In the genomic region with DNA sequence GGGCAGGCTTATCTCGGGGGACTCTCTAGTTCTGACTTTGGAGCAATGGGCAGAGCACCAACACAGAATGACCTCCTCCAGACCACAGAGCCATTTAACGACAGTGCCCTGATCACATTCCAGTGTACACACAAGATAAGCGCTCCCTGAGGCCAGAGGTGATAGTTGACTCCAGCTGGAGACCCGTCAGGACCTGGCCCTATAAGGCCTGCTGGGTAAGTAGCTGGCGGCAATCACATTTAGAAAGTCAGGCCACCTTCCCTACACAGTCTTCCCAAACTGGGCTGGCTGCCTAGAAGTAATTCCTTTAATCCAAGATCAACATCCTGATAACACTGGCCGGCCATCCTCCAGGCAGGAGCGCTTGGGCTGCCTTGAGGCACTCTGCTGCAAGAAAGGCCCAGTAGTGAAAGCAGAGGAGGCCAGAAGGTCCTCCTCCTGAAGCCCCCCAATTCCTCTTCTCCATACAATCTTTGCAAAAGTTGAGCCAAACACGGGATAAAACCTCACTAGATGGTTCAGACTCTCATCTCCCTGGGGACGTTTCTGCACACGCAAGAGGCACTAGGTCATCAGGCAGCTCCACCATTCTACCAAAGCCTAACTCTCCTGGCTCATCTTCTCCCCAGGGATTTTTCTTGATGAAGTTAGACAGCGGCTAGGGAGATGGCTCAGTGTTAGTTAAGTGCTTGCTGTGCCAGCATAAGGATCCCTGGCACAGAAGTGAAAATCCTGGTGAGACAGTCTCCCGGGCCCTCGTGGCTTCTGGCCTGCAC, we compare ENCODE assay signal across 8 mouse cellular contexts. TPM values are rescaled to one million over a fixed set of nuclear protein-coding genes. Genes with fewer than 3 reads are reported as not detected.
DNase-seq lines count a peak whose midpoint lies in the region; ATAC-seq and TF ChIP-seq lines count a peak whose summit lies in the region.
"Had no signal": no experiment of that assay in that cellular context is flagged by ENCODE, and none has a peak within 500 bp of the region (broad histone marks: within the 10 kb centered on the region; RNA-seq: fewer than 3 reads in every experiment).

No protein-coding gene starts in this region.

- H3K27me3 ChIP-seq in heart, embryonic 16.5 days (ENCODE audit: control insufficient read depth, insufficient read depth, low read length), result no peaks in the 10 kb centered on the region
- H3K27me3 ChIP-seq in liver, adult 2 months (ENCODE audit: control insufficient read depth, insufficient read depth, low read length), result no peaks in the 10 kb centered on the region
- H3K27me3 ChIP-seq: limb, embryonic 12.5 days had no signal

- no peak overlapping the region for H3K4me3 ChIP-seq in heart, embryonic 16.5 days (ENCODE audit: low read length)
- no peak overlapping the region for H3K4me3 ChIP-seq in liver, adult 2 months (ENCODE audit: insufficient read depth, low read depth, low read length)
- H3K4me3 ChIP-seq: limb, embryonic 12.5 days had no signal

- no peak overlapping the region for H3K9ac ChIP-seq in heart, embryonic 16.5 days (ENCODE audit: low read length)
- H3K9ac ChIP-seq in liver, adult 2 months (ENCODE audit: low read depth, low read length), result peak overlapping the region; percentile 52; the same call in 1 of the 2 replicates
- H3K9ac ChIP-seq: limb, embryonic 12.5 days had no signal

- peak; percentile 66 for ATAC-seq in heart, embryonic 16.5 days (replicated peaks; ENCODE audit: extremely low read depth, insufficient read depth, low FRiP score)

- TF ChIP-seq CTCF in liver, adult 2 months (IDR thresholded peaks at IDR 0.05; ENCODE audit: low read depth, low read length), result no peak

- no peaks in the 10 kb centered on the region for H3K9me3 ChIP-seq in heart, embryonic 16.5 days (replicated peaks; ENCODE audit: control insufficient read depth, low read length)
- H3K9me3 ChIP-seq: limb, embryonic 12.5 days had no signal

- 34% methylated on average over 13 of the region's 13 CpGs for WGBS in heart, embryonic 16.5 days
- WGBS in liver, adult 2 months, result 13% methylated on average over 13 of the region's 13 CpGs

- DNase-seq in urinary bladder, postnatal 36 days (ENCODE audit: low spot score in 2 of 2), result peak; percentile 39 to 41
- no peak for DNase-seq in urinary bladder, adult 2 months (ENCODE audit: low spot score)
- peak; percentile 95 for DNase-seq in liver, adult 2 months (ENCODE audit: extremely low read depth, low read depth, low spot score)
- DNase-seq in spleen, adult 12 weeks (ENCODE audit: low spot score), result no peak
- no peak for DNase-seq in right cerebral cortex, postnatal 4 days
- DNase-seq in cerebellum, adult 9-11 months, result no peak

- peak overlapping the region; percentile 67 for H3K27ac ChIP-seq in heart, embryonic 16.5 days (ENCODE audit: low read length)
- peak overlapping the region; percentile 88 for H3K27ac ChIP-seq in liver, adult 2 months (replicated peaks; ENCODE audit: insufficient read depth, low read depth, low read length)
- H3K27ac ChIP-seq: limb, embryonic 12.5 days had no signal

- peaks cover 41% of the 10 kb centered on the region for H3K4me1 ChIP-seq in heart, embryonic 16.5 days (ENCODE audit: control insufficient read depth, insufficient read depth, low read length)
- H3K4me1 ChIP-seq in liver, adult 2 months (ENCODE audit: control insufficient read depth, insufficient read depth, low read length), result peaks cover 55% of the 10 kb centered on the region

- no peak for TF ChIP-seq POLR2A in liver, adult 2 months (IDR thresholded peaks at IDR 0.05; ENCODE audit: extremely low read depth, insufficient read depth, low read length)

- H3K36me3 ChIP-seq in heart, embryonic 16.5 days (ENCODE audit: control insufficient read depth, insufficient read depth), result peaks cover 4% of the 10 kb centered on the region; the same call in 1 of the 2 replicates
- peaks cover 4% of the 10 kb centered on the region; the same call in 1 of the 2 replicates for H3K36me3 ChIP-seq in liver, adult 2 months (ENCODE audit: control insufficient read depth, insufficient read depth, low read length)
- H3K36me3 ChIP-seq: limb, embryonic 12.5 days had no signal

- H3K79me2 ChIP-seq in liver, adult 2 months (ENCODE audit: control insufficient read depth, insufficient read depth, low read length), result peaks cover 41% of the 10 kb centered on the region; the same call in 1 of the 2 replicates

- no peak overlapping the region for H3K4me2 ChIP-seq in heart, embryonic 16.5 days (ENCODE audit: low read depth, low read length)
- H3K4me2 ChIP-seq: limb, embryonic 12.5 days had no signal

RNA-seq across cellular contexts. Expression of a gene that starts 9.8 kb away (rescaled TPM):
- 43.5 and 47.9 TPM in 2 replicates for polyA plus RNA-seq in urinary bladder, adult 2 months (2012; rRNA removed)
- polyA plus RNA-seq in heart, embryonic 16.5 days (2015; fragmentation: Nextera tagmentation; extraction: Ambion mirVana), result 6.9 and 7.4 TPM in 2 replicates
- 14.1 and 22.1 TPM in 2 replicates for total RNA-seq in liver, adult 2 months (2014; rRNA removed)
- 12.7 and 16.9 TPM in 2 replicates for polyA plus RNA-seq in liver, adult 2 months (2012; rRNA removed)

Comparison
In these comparisons a context has a peak if more than half of its experiments do, and no peak if none do; other contexts are left out.
1. DNase-seq: peak in urinary bladder, postnatal 36 days (2 of 2) and liver, adult 2 months (single experiment); none in urinary bladder, adult 2 months (single experiment), spleen, adult 12 weeks (single experiment), right cerebral cortex, postnatal 4 days (single experiment) and cerebellum, adult 9-11 months (single experiment).